Mouse (Mus musculus) cerebellum, postnatal 14 days (tissue): Measurements from ENCODE around the gene Slc25a39.
"Not testable (repeated sequence)": the region's sequence is repeated elsewhere in the genome, so short reads cannot be mapped to it uniquely, and the experiment has no call there.

Experiments used
- DNase-seq, 2 experiments: peaks; one replicate each; pipeline ENCODE4 v3.0.0; 2021; ENCODE audit warnings: mixed read lengths in 2 of 2

Gene Slc25a39

DNA sequence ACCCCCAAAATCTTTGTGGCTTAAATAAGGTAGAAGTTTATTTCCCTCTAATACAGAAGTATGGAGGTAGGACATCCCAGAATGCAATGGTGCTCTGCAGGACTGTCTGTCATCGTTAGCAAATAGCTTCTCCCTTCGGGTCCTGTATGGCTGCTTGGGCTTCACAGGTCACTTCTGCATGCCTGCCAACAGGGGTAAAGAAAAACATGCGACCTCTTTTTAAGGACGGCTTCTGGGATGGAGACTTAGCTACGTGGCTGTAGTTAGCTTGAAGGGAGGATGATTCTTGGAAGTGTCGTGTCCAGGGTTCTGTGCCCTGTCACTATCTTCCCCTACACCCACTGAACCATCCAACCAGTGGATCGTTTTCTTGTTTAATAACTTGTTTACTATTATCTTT is 37.5 kb downstream of the Slc25a39 start:
- DNase-seq, result no peak

DNA sequence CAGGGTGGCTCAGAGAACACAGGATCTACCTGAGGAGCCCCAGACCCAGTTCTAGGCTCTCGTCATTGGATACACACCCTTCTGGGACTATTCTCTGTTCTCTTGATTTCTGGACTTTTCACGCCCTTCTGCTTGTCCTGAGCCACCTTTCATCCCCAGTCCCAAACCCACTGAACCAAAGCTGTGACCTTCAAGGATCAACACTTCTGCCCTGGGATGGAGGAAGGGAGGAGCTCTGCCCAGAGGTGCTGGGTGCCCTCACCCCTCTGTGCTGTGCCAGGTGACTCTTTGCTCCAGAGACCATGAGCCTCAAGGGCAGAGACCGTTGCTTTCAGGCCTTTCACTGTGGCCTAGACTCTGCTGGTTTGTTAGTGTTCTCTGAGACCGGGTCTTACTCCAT is 38.5 kb downstream of the Slc25a39 start:
- no peak for DNase-seq

- no peak for DNase-seq
Observed at GRCm38 (mm10) chr11:102368347-102368746, 39.4 kb downstream of the Slc25a39 start.

DNA sequence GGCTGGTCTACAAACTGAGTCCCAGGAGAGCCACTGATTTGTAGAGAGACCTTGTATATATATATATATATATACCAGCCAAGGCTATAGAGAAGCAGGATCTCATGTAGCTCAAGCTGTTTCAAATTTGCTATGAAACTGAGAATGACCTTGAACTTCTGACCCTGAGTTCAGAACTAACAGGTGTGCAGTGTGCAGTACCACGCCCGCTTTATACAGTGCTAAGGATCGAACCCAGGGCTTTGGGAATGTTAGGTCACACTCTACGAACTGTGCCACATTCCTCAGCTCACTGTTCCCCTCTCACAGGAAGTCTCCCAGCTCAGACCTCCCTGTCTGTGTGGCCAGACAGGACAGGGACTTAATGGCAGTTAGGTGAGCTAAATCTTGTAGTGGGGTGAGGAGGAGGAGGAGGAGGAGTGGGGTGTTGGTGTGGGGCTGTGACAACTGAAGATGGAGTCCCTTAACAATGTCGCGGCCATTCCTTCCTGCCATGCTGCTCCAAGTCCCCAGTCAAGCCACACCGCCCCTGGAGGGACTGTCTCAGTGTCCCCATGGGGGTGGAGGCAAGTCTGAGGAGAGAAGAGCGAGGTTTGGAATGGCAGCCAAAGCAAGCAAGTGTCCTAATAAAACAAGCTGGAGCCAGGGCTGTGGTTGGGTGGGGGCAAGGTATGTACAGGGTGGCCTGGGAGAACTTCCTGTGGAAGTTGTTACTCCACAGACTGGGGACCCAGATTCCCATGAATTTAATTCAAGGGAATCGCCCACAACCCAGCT is 40.1 kb downstream of the Slc25a39 start:
- DNase-seq, result no peak

DNA sequence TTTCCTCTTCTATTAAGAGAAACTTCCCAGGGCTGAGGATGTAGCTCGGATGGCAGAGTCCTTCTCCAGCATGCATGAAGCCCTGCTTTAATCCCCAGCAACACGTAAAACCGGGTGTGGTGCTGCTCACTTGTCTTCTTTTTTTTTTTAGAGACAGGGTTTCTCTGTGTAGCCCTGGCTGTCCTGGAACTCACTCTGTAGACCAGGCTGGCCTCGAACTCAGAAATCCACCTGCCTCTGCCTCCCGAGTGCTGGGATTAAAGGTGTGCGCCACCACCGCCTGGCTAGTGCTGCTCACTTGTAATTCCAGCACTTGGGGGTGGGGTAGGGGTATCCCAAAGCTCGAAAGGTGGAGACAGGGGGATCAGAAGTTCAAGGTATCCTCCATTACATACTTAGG is 41.6 kb downstream of the Slc25a39 start, which contains the start of gene Slc4a1:
Gene Slc4a1, minus strand, starts transcription at position 101 of the 400 bp plus-strand sequence.
- not testable (repeated sequence) for DNase-seq

DNA sequence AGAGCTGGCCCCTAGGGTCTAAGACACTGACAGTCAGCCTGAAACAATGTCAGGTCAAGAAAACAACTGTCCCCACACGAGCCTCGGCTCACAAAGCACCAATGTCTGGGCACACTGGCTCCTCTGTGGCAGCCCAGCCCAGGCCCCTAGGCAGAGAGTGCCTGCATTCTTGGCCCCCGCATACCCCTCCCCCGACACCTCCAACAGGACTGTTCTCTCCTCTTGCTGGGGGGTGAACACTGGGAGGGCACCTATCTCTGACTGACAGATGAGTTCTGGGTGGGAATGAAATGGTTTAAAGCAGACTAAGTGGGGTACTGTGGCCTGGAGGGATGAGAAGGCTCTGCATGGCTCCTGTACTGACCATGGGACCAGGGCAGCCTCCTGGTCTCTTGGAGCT is 42.0 kb downstream of the Slc25a39 start:
- no peak for DNase-seq

GRCm38 (mm10) chr11:102364570-102365371 is 43.0 kb downstream of the Slc25a39 start:
- no peak for DNase-seq

- DNase-seq, result no peak
Observed at GRCm38 (mm10) chr11:102363623-102364022, 44.1 kb downstream of the Slc25a39 start.

GRCm38 (mm10) chr11:102361776-102362495 is 45.8 kb downstream of the Slc25a39 start:
- DNase-seq, result no peak

DNA sequence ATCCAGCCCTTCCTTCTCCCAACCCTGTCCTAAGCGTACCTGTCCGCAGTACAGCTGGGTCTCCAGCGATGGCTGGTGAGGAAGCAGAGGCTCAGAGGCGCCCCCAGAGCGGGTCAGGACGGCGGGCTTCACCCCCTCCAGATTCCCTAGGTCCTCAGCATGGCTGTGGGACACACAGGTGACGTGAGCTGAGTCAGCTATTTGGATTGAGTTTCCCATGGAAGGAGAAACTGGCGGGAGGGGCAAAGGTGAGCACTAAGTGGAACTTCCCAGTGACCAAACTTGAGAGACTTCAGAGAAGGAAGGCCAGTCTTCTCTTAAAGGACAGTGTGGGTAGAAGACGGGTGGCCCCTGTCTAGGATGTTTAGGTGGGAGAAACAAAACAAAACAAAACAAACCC is 49.4 kb downstream of the Slc25a39 start:
- DNase-seq, result no peak

DNA sequence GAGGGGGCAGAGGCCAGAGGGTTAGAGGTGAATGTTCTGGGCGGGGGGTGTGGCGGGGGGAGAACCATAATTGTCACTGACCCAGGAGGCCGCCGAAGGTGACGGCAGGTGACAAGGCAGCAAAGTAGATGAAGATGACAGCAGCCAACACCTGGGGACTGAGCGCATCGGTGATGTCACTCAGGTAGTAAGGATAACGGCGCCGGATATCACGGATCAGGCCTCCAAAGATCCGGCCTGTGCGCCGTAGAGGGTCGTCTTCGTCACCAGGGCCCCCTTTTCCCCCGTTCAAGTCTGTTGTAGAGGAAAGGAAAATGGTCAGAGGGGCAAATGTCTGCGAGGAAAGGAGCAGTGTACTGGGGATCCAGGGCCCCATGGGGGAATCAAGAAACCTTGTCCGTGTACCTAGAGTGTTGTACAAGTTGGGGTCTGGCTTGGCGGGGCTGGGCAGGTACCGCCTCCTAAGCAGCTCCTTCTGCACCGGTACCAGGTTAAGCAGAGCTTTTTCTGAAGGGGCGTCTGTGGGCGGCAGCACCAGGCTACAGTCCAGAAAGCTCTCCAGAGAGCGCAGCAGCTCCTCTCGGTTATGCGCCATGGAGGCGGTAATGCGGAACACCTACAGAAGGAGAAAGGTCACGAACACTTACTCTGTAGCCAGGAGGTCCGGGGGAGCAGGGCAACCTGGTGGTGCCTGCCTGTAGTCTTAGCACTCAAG is 51.0 kb downstream of the Slc25a39 start:
- no peak for DNase-seq

- no peak for DNase-seq
Observed at GRCm38 (mm10) chr11:102356190-102356589, 51.6 kb downstream of the Slc25a39 start.

DNA sequence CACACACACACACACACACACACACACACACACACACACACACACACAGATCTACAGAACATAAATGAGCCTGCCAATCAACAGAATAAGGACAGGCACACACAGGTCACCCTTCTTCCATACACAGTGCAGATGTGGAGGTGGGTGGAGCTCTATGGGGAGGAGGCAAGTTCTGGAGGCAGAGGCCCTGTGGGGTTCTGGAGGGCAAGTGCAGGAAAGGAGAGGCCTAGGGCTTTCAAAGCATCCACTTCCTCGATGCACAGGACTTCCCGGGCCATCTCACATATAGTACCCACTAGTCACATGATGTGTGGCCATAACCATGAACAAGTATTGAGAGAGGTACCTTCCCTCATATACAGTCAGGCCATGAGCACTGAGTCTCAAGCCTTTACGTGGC is 52.2 kb downstream of the Slc25a39 start:
- DNase-seq, result no peak

DNA sequence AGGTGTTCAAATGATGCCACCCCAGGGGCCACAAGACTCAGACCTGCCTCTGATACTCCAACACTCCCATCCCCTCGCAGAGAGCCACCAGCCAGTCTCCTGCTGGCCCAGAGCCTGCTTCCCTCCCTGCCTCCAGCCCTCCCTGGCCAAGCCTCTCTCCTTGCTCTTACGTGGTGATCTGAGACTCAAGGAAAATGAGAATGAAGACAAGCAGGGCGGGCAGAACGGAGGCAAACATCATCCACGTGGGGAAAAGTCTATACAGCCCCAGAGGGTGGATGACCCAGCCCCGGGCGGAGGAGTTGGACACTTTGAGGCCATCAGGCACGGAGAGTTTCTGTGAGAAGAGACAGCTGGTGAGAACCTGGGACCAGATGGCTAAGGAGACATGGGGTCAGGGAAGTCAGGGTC is 54.7 kb downstream of the Slc25a39 start:
- peak; percentile 74 to 78 for DNase-seq
